Mouse (Mus musculus): ENCODE data around the gene Abcb10. TPM values are rescaled to one million over a fixed set of nuclear protein-coding genes. Genes with fewer than 3 reads are reported as not detected.
"Not testable (repeated sequence)": the region's sequence is repeated elsewhere in the genome, so short reads cannot be mapped to it uniquely, and the experiment has no call there.

The Abcb10 gene
- total and polyA plus RNA-seq, 3 experiments: 21.6 to 44.3 (median 22.1) TPM

- TF ChIP-seq GATA1 (IDR thresholded peaks at IDR 0.05; ENCODE audit: borderline replicate concordance, low read length) (no peak), POLR2AphosphoS5 (IDR thresholded peaks at IDR 0.05; ENCODE audit: insufficient replicate concordance, low read depth, low read length) (no peak), TAL1 (conservative IDR thresholded peaks at IDR 0.05; ENCODE audit: low read depth, low read length) (no peak), GATA2 (IDR thresholded peaks at IDR 0.05; ENCODE audit: borderline replicate concordance, low read depth, low read length) (no peak), CTCF (IDR thresholded peaks at IDR 0.05; ENCODE audit: low read depth, low read length) (no peak)
- Histone ChIP-seq H3K9me3 (replicated peaks) (no peaks in the 10 kb centered on the region), H3K4me1 (ENCODE audit: insufficient read depth, low read depth, low read length) (peaks cover 78% of the 10 kb centered on the region), H3K36me3 (replicated peaks) (peaks cover 64% of the 10 kb centered on the region), H3K4me3 (ENCODE audit: low read depth, low read length) (no peak overlapping the region), H3K27me3 (ENCODE audit: insufficient read depth, low read length) (no peaks in the 10 kb centered on the region)
- ATAC-seq (ENCODE audit: extremely low read depth, insufficient number of reproducible peaks, low FRiP score, poor library complexity, severe bottlenecking) (no peak), DNase-seq (ENCODE audit: low spot score) (no peak)
These were observed 31.8 kb upstream of the Abcb10 start for GRCm38 (mm10) chr8:124014751-124015150.

GRCm38 (mm10) chr8:124014299-124014698 lies 31.4 kb upstream of the Abcb10 start:
- H3K36me3 ChIP-seq (replicated peaks): peaks cover 64% of the 10 kb centered on the region
- H3K4me1 ChIP-seq (ENCODE audit: insufficient read depth, low read depth, low read length): peaks cover 74% of the 10 kb centered on the region

GRCm38 (mm10) chr8:124011989-124012586 lies 29.2 kb upstream of the Abcb10 start:
- ATAC-seq (ENCODE audit: extremely low read depth, insufficient number of reproducible peaks, low FRiP score, poor library complexity, severe bottlenecking) (no peak), DNase-seq (ENCODE audit: low spot score) (no peak)
- peaks cover 70% of the 10 kb centered on the region for H3K36me3 ChIP-seq (replicated peaks)
- no peaks in the 10 kb centered on the region for H3K9me3 ChIP-seq (replicated peaks)
- TF ChIP-seq TAL1 (conservative IDR thresholded peaks at IDR 0.05; ENCODE audit: low read depth, low read length): no peak
- no peak for TF ChIP-seq POLR2AphosphoS5 (IDR thresholded peaks at IDR 0.05; ENCODE audit: insufficient replicate concordance, low read depth, low read length)
- no peak for TF ChIP-seq GATA2 (IDR thresholded peaks at IDR 0.05; ENCODE audit: borderline replicate concordance, low read depth, low read length)
- H3K27me3 ChIP-seq (ENCODE audit: insufficient read depth, low read length): no peaks in the 10 kb centered on the region
- peaks cover 54% of the 10 kb centered on the region for H3K4me1 ChIP-seq (ENCODE audit: insufficient read depth, low read depth, low read length)
- H3K4me3 ChIP-seq (ENCODE audit: low read depth, low read length): no peak overlapping the region

More at GRCm38 (mm10) chr8:124014299-124014698, 31.4 kb upstream of the Abcb10 start:
- not testable (repeated sequence) for DNase-seq (ENCODE audit: low spot score); H3K9me3 ChIP-seq (replicated peaks); H3K27me3 ChIP-seq (ENCODE audit: insufficient read depth, low read length); H3K4me3 ChIP-seq (ENCODE audit: low read depth, low read length); ATAC-seq (ENCODE audit: extremely low read depth, insufficient number of reproducible peaks, low FRiP score, poor library complexity, severe bottlenecking)

- Histone ChIP-seq H3K36me3 (replicated peaks) (peaks cover 71% of the 10 kb centered on the region), H3K4me1 (ENCODE audit: insufficient read depth, low read depth, low read length) (peaks cover 49% of the 10 kb centered on the region), H3K27me3 (ENCODE audit: insufficient read depth, low read length) (no peaks in the 10 kb centered on the region), H3K9me3 (replicated peaks) (no peaks in the 10 kb centered on the region), H3K4me3 (ENCODE audit: low read depth, low read length) (no peak overlapping the region)
- no peak for TF ChIP-seq POLR2AphosphoS5 (IDR thresholded peaks at IDR 0.05; ENCODE audit: insufficient replicate concordance, low read depth, low read length)
- TF ChIP-seq CTCF (IDR thresholded peaks at IDR 0.05; ENCODE audit: low read depth, low read length): no peak
- TF ChIP-seq GATA1 (IDR thresholded peaks at IDR 0.05; ENCODE audit: borderline replicate concordance, low read length): no peak
- TF ChIP-seq GATA2 (IDR thresholded peaks at IDR 0.05; ENCODE audit: borderline replicate concordance, low read depth, low read length): no peak
- TF ChIP-seq TAL1 (conservative IDR thresholded peaks at IDR 0.05; ENCODE audit: low read depth, low read length): no peak
- DNase-seq (ENCODE audit: low spot score) (no peak), ATAC-seq (ENCODE audit: extremely low read depth, insufficient number of reproducible peaks, low FRiP score, poor library complexity, severe bottlenecking) (no peak)
These were observed 28.7 kb upstream of the Abcb10 start for GRCm38 (mm10) chr8:124011580-124011979.

GRCm38 (mm10) chr8:124007829-124008228 lies 24.9 kb upstream of the Abcb10 start:
- Histone ChIP-seq H3K27me3 (ENCODE audit: insufficient read depth, low read length) (no peaks in the 10 kb centered on the region), H3K9me3 (replicated peaks) (no peaks in the 10 kb centered on the region), H3K4me3 (ENCODE audit: low read depth, low read length) (no peak overlapping the region), H3K4me1 (ENCODE audit: insufficient read depth, low read depth, low read length) (peaks cover 28% of the 10 kb centered on the region), H3K36me3 (replicated peaks) (peaks cover 86% of the 10 kb centered on the region)
- ATAC-seq (ENCODE audit: extremely low read depth, insufficient number of reproducible peaks, low FRiP score, poor library complexity, severe bottlenecking): no peak
- DNase-seq (ENCODE audit: low spot score): no peak
- TF ChIP-seq GATA2 (IDR thresholded peaks at IDR 0.05; ENCODE audit: borderline replicate concordance, low read depth, low read length): no peak
- no peak for TF ChIP-seq CTCF (IDR thresholded peaks at IDR 0.05; ENCODE audit: low read depth, low read length)
- TF ChIP-seq TAL1 (conservative IDR thresholded peaks at IDR 0.05; ENCODE audit: low read depth, low read length): no peak
- TF ChIP-seq POLR2AphosphoS5 (IDR thresholded peaks at IDR 0.05; ENCODE audit: insufficient replicate concordance, low read depth, low read length): no peak
- no peak for TF ChIP-seq GATA1 (IDR thresholded peaks at IDR 0.05; ENCODE audit: borderline replicate concordance, low read length)

- ATAC-seq (ENCODE audit: extremely low read depth, insufficient number of reproducible peaks, low FRiP score, poor library complexity, severe bottlenecking) (no peak), DNase-seq (ENCODE audit: low spot score) (no peak)
- Histone ChIP-seq H3K36me3 (replicated peaks) (peaks cover 99% of the 10 kb centered on the region), H3K27me3 (ENCODE audit: insufficient read depth, low read length) (no peaks in the 10 kb centered on the region), H3K4me3 (ENCODE audit: low read depth, low read length) (no peak overlapping the region), H3K9me3 (replicated peaks) (no peaks in the 10 kb centered on the region), H3K4me1 (ENCODE audit: insufficient read depth, low read depth, low read length) (peaks cover 27% of the 10 kb centered on the region)
- TF ChIP-seq CTCF (IDR thresholded peaks at IDR 0.05; ENCODE audit: low read depth, low read length) (no peak), GATA2 (IDR thresholded peaks at IDR 0.05; ENCODE audit: borderline replicate concordance, low read depth, low read length) (no peak), POLR2AphosphoS5 (IDR thresholded peaks at IDR 0.05; ENCODE audit: insufficient replicate concordance, low read depth, low read length) (no peak), TAL1 (conservative IDR thresholded peaks at IDR 0.05; ENCODE audit: low read depth, low read length) (no peak), GATA1 (IDR thresholded peaks at IDR 0.05; ENCODE audit: borderline replicate concordance, low read length) (no peak)
These were observed 19.7 kb upstream of the Abcb10 start for GRCm38 (mm10) chr8:124002546-124003108.
